Mouse (Mus musculus): ENCODE data around the gene Sobp. TPM values are rescaled to one million over a fixed set of nuclear protein-coding genes. Genes with fewer than 3 reads are reported as not detected.
A peak's percentile ranks its signal among the peaks of the same experiment; 100 is the strongest.

Gene Sobp
- 10 to 100 TPM; 13.1 to 21.5 TPM for total RNA-seq (2021)
- long read RNA-seq, experiment 1, partial matches to known transcripts: 4 of 8 reads
- long read RNA-seq, experiment 1, other reads (novel, unspliced or antisense): 3 of 8 reads
- long read RNA-seq, experiment 2, partial matches to known transcripts: 6 of 15 reads
- long read RNA-seq, experiment 2, other reads (novel, unspliced or antisense): 8 of 15 reads

DNA sequence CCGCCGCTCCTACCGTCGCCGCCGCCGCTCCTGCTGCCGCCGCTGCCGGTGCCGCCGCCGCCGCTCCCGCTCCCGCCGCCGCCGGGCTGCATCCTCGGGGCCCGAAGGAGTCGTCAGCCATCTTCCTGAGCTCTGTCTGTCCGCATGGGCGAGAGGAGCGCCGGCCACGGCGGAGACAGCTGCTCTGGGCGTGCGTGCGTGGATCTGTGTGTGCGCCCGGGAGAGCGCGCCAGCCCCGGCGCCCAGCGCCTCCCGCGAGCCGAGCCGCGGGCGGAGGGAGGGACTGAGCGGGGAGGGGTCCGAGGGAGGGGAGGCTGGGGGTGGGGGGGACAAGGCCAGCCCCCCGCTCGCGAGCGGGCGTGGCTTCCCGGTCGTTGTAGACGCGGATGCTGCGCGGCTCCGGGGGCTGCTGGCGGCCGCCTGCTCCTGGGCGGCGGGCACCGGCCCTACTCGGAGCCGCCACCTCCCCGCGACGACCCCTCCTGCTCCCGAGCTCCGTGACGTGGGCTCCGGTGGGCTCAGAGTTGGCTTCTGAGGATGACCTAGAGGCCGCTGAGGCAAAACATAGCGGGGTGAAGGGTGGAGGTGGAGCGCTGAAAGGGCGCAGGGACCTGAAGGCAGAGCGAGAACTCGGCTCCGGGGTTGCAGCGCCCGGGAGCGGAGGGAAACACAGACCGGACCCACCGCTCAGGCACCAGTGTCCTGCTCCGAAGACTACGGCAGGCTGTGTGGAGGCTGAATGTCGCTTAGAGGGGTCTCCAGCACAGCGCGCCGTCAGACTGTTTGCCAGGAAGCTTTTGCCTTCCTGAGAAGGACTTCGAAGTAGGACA, at the start of gene Sobp, which contains the start of gene 9030612E09Rik:
Gene Sobp, minus strand, starts transcription at position 205 of the 830 bp plus-strand sequence.
Gene 9030612E09Rik, plus strand, starts transcription at position 379 of the 830 bp plus-strand sequence.
- intact Hi-C loops (cut with DNase I; ENCODE audit: low total_unique reads): loop anchor here (10.0 kb wide), 1 partner anchor 180 kb away; no protein-coding TSS in a partner anchor

DNA sequence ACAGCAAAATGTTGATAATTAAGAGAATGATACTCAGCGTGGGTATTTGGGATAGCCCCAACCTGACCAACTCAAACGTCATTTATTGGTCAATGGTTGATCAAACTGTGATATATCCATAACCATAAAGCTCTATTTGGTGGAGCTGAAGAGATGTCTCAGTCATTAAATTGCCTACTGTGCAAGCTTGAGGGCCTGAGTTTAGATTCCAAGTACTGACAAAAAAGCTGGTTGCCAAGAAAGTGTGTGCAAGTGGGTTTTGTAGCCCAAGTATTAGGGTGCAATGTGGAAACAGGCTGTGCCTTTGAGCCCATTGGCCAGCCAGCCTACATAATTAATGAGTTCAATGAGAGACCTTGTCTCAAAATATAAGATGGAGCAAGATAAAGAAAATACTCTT, 49.1 kb upstream of the Sobp start:
- intact Hi-C loops (cut with DNase I; ENCODE audit: low total_unique reads): no loop called here
- no peak for DNase-seq

More for the DNA sequence above, at the start of gene Sobp, which contains the start of gene 9030612E09Rik:
- peak; percentile 77 for DNase-seq

DNA sequence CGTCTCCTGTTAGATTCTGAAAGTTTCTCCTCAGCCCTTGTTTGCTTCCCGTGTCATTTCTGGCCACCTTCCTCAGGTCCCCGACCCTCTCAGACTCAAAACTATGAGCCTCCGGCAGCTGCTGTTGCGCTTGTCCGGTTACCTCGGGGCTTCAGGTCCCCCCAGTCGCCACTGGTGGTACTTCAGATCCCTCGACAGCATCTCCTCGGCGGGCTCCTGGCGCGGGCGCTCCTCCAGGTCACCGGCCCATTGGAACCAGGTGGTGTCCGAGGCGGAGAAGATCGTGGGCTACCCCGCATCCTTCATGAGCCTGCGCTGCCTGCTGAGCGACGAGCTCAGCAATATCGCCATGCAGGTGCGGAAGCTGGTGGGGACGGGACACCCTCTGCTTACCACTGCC, 47.3 kb upstream of the Sobp start:
- DNase-seq: peak; percentile 22
- intact Hi-C loops (cut with DNase I; ENCODE audit: low total_unique reads): no loop called here

DNA sequence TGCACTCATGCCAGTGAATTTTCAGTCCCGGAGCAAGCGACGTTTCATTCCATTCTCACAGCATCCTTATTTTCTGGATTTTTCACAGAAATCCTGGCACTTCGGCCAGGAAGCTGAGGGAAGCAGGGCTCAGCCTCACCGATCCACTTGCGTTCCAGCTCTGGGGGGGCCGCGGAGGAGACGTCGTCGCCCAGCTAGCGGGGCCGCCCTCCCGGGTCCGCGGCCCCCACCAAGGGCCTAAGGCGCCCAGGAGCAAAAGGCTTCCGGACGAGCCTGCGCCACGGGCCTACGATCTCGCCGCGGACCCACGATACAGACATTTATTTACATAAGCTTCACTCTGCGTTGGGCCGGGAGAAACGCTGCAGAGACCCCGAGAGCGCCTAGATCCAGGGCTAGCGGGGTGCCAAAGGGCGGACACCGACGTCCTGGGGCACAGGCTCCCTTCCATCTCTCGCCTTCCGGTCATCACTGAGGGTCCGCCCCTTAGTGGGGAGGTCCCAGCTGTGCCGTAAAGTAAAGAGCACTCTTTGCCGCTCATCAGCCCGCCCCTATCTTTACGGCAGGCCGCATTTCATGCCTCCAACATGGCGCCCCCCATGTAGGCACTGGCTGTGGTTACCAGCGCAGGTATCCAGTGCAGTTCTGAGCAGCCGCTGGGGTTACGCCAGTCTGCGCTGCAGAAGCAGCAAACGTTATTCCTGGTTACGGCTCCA, 46.7 kb upstream of the Sobp start, which contains the start of gene Pdss2:
Gene Pdss2, plus strand, starts transcription at position 577 of the 716 bp plus-strand sequence.
- DNase-seq: peak; percentile 94
- intact Hi-C loops (cut with DNase I; ENCODE audit: low total_unique reads): no loop called here

DNA sequence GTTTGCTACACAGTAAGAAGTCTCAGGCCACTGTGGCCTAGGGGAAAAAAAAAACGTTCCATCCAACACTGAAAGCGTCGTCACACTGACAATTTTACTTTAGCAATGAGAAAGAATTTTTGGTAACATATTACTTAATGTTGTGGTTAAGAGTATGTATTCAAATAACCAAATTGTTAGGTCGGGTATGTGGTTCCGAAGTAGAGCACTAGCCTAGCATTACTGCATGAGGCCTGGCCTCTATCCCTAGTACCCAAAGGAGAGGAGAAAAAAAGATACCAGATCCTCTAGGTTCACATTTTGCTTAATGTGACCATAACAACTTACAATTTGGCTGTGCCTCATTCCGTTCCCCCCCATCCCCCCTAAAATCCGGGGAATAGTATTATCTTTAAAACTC, 46.1 kb upstream of the Sobp start:
- intact Hi-C loops (cut with DNase I; ENCODE audit: low total_unique reads): no loop called here
- no peak for DNase-seq

DNA sequence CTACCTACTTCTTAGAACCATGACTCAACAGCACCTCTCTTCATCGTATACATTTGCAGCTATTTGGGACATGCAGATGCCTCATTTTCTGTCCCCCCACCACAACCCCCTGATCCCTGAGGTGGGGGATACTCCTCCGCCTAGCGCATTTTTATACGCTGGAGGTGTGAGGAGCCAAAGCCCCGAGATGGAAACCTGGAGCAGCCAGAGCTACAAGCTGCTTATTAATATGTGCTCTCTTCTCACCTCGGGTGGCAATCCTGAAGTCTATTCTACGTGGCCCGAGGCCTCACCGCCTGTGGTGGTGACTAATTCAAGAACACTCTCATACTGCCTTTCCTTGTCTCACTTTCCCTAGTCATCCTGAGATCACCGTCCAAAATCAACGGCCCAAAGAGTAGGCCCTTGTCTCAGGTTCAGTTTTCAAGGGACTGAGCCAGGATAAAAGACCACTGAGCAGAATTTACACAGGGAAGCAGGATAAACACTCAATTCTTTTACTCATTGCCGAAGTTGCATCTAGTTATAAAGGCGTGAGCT, 43.1 kb upstream of the Sobp start:
- intact Hi-C loops (cut with DNase I; ENCODE audit: low total_unique reads): no loop called here
- no peak for DNase-seq

DNA sequence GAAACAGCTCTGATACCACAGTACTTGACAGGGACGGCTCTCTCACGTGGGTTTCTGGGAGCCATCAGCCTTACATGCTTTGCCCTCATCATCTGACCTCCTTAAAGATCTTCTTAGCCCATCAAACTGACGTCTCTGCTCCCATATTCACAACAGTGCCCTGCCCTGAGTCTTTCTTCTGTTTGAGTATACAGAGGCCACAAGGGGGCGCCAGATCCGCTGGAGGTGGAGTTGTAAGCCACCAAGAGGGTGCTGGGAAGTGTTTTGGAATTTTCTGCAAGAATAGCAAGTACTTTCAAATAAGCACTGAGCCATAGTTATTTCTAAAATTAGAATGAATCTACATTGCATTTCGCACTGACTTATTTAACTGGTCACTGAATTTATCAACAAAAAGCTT, 37.5 kb upstream of the Sobp start:
- peak; percentile 18 for DNase-seq
- intact Hi-C loops (cut with DNase I; ENCODE audit: low total_unique reads): no loop called here

DNA sequence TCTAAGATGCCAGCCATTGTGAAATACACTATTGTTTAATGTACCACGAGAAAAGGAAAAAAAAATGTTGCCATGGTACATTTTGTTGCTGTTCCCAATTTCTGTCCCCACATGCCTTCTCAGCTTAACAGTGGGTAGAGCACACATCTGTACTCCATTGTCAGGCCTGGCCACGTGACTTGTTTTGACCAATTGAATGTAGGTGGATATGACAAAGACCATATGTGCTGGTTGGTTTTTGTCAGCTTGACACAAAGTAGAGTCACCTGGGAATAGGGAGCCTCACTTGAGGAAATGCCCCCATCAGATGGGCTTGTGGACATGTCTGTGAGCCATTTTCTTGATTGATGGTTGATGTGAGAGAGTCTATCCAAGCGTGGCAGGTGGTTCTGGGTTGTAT, 29.5 kb upstream of the Sobp start:
- intact Hi-C loops (cut with DNase I; ENCODE audit: low total_unique reads): no loop called here
- DNase-seq: no peak

DNA sequence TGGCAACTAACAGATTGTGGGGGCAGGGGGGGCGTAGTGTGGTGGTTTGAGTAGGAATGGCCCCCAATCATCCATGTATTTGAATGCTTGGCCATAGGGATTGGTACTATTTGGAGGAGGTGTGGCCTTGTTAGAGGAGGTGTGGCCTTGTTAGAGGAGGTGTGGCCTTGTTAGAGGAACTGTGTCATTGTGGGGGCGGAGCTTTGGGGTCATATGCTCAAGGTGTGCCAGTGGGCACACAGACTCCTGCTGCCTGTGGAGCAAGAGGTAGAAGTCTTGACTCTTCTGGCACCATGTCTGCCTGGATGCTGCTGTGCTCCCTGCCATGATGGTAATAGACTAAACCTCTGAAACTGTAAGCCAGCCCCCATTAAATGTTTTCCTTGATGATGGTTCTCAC, 25.9 kb upstream of the Sobp start:
- DNase-seq: no peak
- intact Hi-C loops (cut with DNase I; ENCODE audit: low total_unique reads): no loop called here

DNA sequence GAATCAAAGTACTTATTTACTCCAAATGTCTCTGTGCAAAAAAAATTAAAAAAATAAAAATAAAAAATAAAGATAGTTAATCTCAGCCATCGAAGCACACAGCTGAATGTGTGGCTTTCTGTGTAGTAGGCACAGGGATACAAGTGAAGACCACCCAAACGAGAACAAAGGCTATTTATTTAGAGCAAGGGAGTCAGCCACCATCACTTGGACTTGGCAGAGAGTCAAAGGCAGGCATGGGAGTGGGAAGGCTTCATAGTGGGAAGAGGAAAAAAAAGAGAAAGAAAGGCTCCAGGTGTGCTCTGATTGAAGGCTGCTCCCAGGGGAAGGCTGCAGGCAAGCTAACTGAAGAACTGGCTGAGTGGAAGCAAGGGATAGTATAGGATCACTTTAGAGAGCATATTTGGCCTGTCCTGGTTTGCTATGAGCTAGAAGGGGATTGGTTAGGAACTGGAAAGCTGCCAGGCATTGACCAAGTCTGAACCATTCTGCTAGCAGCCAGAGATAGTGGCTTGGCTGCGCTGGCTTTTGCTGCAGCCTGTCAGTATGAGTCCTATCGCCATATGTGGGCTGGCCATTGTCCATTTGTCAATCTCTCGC, 6.1 kb upstream of the Sobp start:
- intact Hi-C loops (cut with DNase I; ENCODE audit: low total_unique reads): no loop called here
- DNase-seq: no peak

DNA sequence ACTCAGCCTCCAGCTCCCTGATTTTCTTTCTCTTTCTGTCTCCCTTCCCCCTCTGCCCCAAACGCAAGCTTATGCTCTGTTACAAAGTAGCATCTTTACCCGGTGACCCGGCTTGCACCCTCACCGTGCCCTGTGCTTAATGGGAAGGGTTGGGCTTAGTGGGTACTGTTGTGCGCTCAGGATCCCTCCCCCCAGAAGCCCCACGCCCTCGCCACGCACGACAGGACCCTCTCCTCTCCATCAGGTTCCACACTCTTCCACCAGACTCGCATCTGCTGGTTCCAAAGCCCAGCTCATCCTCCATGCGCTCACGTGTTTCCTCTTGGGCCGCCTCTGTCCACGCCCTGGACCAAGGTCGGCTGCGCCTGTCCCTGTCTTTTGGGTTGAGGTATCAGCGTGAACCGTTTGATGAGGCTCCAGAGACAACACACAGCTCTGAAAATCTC, 849 bp upstream of the Sobp start:
- intact Hi-C loops (cut with DNase I; ENCODE audit: low total_unique reads): loop anchor here (10.0 kb wide), 1 partner anchor 180 kb away; no protein-coding TSS in a partner anchor
- DNase-seq: peak; percentile 8

DNA sequence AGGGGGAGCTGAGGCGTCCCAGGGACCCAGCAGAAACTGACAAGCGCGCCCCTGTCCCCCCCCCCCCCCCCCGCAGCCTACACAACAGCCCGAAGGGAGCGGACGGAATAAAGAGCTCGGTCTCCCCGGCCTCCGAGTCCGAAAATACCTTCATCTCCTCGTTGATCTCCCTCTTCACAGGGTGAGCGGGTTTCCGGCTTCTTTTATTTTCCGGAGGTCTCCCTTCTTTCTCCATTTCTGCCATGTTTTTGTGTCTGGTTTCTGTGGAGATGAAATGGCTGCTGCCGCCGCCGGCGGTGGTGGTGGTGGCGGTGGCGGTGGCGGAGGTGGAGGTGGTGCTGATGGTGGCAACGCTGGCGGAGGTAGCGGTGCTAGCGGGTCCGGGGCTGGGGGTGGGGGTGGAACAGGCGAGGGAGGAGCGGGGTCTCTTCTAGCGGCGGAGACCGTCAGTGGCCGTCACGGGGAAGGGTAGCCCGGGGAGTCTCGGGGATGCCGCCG, 453 bp downstream of the Sobp start:
- intact Hi-C loops (cut with DNase I; ENCODE audit: low total_unique reads): loop anchor here (10.0 kb wide), 1 partner anchor 179 kb away; no protein-coding TSS in a partner anchor
- DNase-seq: no peak

DNA sequence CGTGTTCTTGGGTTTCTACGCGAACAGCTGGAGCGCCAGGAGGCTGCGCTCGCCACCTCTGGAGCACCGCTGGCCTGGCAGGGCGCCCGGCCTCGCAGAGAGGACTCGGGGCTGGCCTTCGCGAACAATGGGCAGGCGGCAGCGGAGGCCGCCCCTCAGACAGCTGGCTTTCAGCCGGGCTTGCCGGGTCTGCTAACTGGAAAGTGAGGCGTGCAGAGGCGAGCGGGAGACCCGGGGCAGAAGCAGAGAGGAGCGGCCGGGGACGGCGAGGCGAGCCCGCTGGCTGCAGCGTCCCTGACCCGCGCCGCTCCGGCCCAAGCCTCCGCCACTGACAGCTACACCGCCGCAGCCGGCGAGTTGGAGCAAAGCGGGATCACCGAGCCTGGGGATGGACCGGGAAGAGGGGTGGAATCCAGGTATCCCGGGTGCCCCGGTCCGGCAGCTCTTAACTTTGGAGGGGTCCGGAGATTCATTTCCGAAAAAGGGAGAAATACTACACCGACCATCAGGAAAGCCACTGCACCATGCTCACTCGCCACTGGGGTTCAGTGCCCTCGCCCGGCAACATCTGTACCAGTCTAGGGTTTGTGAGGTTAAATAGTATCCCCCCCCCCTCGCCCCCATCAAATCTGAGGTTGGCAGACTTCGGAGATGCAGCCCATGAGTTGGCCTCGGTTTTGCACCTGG, 1.0 kb downstream of the Sobp start:
- intact Hi-C loops (cut with DNase I; ENCODE audit: low total_unique reads): loop anchor here (10.0 kb wide), 1 partner anchor 178 kb away; no protein-coding TSS in a partner anchor
- DNase-seq: peak; percentile 84

DNA sequence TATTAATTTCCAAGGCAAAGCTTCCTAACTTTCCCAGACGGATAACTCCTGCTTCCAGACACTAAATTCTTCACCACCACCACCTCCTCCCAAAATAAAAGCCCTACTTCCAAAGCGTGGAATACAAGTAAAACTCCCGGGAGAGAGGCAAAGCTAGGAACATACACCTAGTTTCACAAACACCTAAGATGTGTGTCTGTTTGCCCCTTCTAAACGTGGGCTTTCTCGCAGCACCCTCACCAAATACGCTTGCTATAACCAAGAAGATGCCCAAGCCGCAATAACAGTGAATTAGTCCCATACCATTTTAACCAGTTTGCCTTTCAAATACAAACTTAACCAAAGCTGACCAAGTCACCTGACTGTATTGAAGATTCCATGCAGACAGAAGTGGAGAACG, 1.8 kb downstream of the Sobp start:
- intact Hi-C loops (cut with DNase I; ENCODE audit: low total_unique reads): loop anchor here (10.0 kb wide), 1 partner anchor 178 kb away; no protein-coding TSS in a partner anchor
- no peak for DNase-seq

DNA sequence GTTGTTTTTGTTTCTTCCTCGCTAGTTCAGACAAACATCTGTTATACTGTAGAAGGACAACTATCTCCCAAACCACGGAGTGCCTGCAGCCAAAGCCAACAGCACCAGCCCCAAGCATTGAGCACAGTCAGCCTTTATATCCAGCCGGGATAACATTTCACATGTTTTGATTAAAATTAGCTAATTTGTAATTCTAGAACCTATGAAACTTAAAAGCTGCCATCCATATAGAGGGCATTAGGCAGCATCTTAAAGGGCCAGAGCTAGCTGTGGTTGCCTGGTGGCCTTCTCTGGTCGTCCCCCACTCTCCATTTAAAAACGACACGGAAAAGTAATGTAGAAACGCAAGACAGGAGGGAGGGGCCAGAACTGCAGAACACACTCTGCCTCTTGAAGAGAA, 2.3 kb downstream of the Sobp start:
- no peak for DNase-seq
- intact Hi-C loops (cut with DNase I; ENCODE audit: low total_unique reads): loop anchor here (10.0 kb wide), 1 partner anchor 177 kb away; no protein-coding TSS in a partner anchor

DNA sequence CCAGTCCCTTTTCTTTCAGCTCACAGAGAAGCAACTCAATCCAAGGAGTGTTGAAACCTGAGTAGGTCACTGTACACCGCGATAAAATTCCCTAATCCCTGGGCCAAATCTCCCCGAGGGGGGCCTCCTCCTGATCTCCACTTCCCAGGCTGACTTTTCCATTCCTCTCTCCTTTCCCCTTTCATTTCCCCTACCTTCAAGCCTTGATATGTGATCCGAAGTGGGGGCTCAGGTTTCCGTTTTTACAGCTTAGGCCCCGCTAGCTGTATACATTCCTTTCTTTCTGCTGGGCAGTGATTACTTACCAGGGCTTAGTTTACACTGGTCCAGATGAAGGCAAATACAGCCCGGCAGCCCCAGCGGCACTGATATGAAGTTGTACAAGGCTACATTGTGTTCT, 3.2 kb downstream of the Sobp start:
- intact Hi-C loops (cut with DNase I; ENCODE audit: low total_unique reads): loop anchor here (10.0 kb wide), 1 partner anchor 176 kb away; no protein-coding TSS in a partner anchor
- DNase-seq: peak; percentile 20

DNA sequence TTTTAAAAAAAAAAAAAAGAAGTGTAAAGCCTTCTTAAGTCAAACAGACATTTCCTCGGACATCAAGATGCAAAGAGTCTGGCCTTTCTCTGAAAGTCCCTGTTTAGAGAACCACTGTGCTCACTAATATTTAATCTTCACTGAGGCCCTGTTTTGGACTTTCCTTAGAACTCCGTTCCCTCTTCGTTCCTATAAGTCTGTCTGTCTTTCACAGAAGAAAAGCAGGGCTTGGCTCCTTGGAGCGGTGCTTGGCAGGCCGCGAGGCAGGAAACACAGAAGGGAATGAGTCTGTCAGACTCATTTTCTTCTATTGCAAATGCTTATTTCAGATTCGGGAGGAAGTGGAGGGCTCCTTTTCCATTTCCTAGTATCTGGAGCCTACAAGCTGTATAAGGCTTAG, 5.5 kb downstream of the Sobp start:
- peak; percentile 34 for DNase-seq
- intact Hi-C loops (cut with DNase I; ENCODE audit: low total_unique reads): no loop called here

DNA sequence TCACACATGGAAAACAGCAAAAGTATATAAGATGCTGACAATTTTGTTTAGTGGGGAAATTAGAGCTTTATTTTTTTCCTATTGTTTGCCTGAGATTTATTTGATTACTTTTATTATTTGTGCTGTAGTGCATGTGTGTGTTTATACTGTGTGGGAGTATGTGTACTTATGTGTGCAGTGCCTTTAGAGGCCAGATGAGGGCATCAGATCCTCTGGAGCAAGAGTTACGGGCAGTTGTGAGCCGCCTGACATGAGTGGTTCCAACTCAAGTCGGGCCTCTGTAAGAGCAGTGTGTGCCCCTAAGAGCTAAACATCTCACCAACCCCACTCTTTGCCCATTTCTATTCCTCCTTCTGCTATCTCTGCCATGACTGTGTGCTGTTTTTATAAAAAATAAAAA, 7.5 kb downstream of the Sobp start:
- intact Hi-C loops (cut with DNase I; ENCODE audit: low total_unique reads): no loop called here
- no peak for DNase-seq

Measured in gastrocnemius, postnatal 14 days (tissue).